Mouse (Mus musculus) right cerebral cortex, postnatal 10 days (tissue): Measurements from ENCODE around the gene Oip5.
A peak's percentile ranks its signal among the peaks of the same experiment; 100 is the strongest.

Source experiments
- DNase-seq, 2 experiments: peaks; one replicate each; pipeline ENCODE4 v3.0.0; 2021; ENCODE audit warnings: low spot score in 2 of 2

Oip5 gene

DNA sequence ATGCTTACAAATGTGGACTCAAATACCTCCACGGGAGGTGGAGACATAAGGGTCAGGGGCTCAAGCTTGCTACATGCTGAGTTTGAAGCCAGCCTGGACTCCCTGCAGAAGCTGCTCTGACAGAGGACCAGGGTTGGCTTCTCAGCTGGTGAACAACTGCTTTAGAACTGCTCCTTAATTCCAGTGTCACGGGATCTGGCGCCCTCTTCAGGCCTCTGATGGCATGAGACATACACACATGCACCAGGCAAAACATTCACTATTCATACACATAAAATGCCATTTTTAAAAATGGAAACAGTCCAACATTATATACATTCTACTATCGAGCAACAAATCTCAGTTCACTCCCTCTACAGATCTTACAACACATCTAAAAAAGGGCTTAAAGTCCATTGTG is 30.9 kb downstream of the Oip5 start:
- DNase-seq: peak in 1 of 2 experiments; percentile 51

DNA sequence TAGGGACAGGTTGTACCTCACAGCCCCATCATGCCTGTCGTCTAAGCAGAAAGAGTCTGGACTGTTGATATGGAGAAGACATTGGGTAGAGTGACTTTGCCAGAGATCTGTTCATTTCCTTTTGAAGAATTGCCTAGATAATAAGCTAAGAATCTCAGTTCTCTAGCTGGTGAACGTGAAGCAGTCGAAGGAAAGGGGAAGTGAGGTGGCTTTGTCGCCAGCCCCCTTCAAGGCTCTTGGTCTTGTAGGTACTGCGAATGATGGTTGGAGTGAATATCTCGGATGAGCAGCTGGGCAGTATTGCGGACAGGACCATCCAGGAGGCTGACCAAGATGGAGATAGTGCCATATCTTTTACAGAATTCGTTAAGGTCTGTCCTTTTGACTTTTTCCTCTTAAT is 34.0 kb downstream of the Oip5 start:
- DNase-seq: no peak

DNA sequence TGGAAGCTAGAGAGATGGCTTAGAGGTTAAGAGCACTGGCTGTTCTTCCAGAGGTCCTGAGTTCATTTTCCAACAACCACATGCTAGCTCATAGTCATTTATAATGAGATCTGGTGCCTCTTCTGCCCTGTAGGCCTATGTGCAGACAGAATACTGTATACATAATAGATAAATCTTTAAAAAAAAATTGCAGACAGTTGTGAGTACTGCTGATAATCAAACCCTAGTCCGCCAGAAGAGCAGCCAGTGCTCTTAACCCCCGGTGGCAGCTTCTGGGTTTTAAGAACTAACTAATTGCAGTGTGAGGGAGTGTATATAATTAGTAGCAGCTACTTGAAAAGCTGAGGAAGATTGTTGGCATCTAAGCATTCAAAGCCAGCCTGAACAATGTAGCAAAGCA is 34.8 kb downstream of the Oip5 start:
- no peak for DNase-seq

DNA sequence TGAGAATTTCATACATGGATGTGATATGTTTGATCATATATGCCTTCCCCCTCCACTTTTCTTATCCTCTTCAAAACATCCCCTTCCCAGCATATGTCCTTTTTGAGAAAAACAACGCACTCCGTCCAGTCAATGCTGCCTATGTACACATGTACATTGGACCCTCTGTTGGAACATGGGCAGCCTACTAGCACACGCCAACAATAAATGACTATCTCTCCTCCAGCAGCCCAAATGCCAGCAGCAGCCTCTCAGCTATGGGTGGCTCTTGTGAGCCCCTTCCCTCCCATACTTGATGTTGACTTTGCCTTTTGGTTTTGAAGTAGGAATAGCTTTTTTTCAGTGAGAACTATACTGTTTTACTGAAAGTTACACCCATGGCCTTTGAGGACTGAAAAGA is 36.7 kb downstream of the Oip5 start:
- DNase-seq: no peak

DNA sequence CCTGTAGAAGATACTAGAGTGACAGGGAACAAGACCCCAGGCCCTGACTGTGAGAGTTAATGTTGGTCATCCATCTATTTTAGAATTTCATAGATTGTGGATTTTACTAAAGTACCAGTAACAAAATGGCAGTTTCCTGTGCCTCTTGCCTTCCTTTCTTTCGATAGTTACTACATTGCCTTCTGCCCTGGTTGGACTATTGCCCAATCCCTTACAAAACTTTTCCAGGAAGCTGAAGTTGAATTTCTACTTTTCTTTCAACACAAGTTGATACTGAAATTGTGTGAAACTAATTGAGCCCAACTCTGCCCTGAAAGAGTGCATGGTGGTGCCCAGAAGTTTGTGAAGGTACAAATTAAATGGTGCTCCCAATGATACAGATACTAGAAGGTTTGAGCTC is 45.8 kb downstream of the Oip5 start:
- no peak for DNase-seq

DNA sequence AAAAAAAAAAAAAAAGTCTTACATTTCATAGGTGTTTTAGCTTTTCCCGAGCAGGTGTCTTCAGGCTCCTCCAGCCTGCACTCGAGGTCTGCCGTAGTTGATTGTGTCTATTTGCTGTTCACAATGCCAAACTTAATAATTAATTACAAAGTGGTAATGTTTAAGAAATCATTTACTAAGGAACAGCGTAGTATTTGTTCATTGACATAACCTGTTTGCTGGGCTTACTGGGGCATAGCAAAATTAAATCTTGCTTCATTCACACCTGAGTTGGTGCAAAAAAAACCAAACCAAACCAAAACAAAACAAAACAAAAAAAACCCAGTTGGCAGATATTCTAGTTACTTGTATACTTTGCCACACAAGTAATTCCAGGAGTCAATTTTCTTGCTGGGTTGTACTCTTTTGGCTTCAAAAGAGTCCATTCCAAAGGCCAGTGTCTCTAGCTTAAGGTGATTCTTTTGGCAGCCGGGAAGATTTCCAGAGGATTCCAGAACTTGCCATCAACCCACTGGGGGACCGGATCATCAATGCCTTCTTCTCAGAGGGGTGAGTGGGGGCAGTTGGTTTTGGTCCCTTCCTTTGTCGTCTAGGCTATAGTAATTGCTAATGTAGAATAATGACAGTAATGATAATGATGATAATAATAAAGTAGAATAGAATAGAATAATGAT is 52.0 kb downstream of the Oip5 start:
- no peak for DNase-seq

DNA sequence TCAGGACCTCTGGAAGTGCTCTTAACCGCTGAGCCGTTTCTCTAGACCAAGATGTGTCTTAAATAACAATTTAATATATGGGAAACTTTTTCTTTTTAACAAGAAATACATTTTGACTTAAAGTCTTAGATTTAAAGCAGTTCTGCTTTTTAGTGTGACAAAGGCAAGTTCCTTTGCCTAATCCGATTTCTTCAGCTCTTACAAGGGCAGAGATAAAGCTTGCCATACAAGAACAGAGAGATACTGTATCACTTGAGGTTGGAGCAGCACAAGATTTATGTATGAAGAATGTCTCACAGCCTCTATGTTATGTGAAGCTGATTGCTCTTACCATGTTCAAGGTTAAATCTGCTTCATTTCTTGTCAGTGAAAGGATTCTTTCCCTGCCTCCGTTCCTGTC is 53.0 kb downstream of the Oip5 start:
- DNase-seq: no peak

DNA sequence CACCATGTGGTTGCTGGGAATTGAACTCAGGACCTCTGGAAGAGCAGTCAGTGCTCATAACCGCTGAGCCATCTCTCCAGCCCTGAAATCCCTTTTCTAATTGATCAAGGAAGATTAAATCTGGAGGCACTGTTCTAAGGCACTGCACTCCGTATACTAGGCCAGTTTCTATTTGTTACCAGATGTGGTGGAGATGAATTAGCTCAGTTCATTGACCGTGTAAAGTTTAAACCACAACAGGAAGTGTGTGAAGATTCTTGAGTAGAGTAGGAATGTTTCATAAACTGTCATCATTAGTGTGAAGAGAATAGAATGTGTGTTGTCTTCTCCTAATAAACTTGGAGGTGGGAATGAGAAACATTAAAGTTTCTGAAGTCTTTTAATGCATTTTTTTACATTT is 56.5 kb downstream of the Oip5 start:
- DNase-seq: no peak
